Mouse (Mus musculus) stomach, embryonic 16.5 days (tissue): ENCODE measurements around the gene Dusp16. TPM values are rescaled to one million over a fixed set of nuclear protein-coding genes. Genes with fewer than 3 reads are reported as not detected.

Experiments used
- ATAC-seq: fragments of 200-750 bp; cut with Nextera tagmentation; 2 replicates; pipeline ENCODE4 v1.8.0; 2017; ENCODE audit warnings: moderate number of reproducible peaks, moderate TSS enrichment; ENCODE audit not compliant: insufficient read depth, low FRiP score
- H3K27ac ChIP-seq: fragments of 300-500 bp; sonication (generic); 2 replicates; pipeline ENCODE4 v1.5.1; 2014; ENCODE audit warnings: low read length
- H3K27me3 ChIP-seq: fragments of 300-500 bp; sonication (generic); 2 replicates; pipeline ENCODE4 v1.6.1; 2014; ENCODE audit warnings: low read length, control low read depth, mixed read lengths; ENCODE audit not compliant: control insufficient read depth, insufficient read depth
- H3K36me3 ChIP-seq: fragments of 300-500 bp; sonication (generic); 2 replicates; pipeline ENCODE4 v1.6.1; 2014; ENCODE audit warnings: low read length; ENCODE audit not compliant: control insufficient read depth, insufficient read depth
- H3K4me1 ChIP-seq: fragments of 300-500 bp; sonication (generic); 2 replicates; pipeline ENCODE4 v1.6.1; 2014; ENCODE audit warnings: low read length, control low read depth, mixed read lengths; ENCODE audit not compliant: control insufficient read depth, insufficient read depth
- H3K4me2 ChIP-seq: fragments of 300-500 bp; sonication (generic); 2 replicates; pipeline ENCODE4 v1.6.1; 2014; ENCODE audit warnings: low read depth, low read length, mixed read lengths
- H3K4me3 ChIP-seq: fragments of 300-500 bp; sonication (generic); replicated peaks from 2 replicates; pipeline ENCODE4 v1.5.1; 2014; ENCODE audit warnings: mild to moderate bottlenecking, low read length
- H3K9ac ChIP-seq: fragments of 300-500 bp; sonication (generic); 2 replicates; pipeline ENCODE4 v1.6.1; 2014; ENCODE audit warnings: low read length
- H3K9me3 ChIP-seq: fragments of 300-500 bp; sonication (generic); replicated peaks from 2 replicates; pipeline ENCODE4 v1.6.1; 2016; ENCODE audit warnings: low read length, control low read depth; ENCODE audit not compliant: control insufficient read depth
- WGBS: fragments of 180-500 bp; shearing (Covaris S2); extraction: QIAGEN DNeasy Blood & Tissue Kit; methylation state at CpG from one replicate; pipeline ENCODE4 v1.1.7; 2014; 5-methylcytosine and 5-hydroxymethylcytosine counted together
- polyA plus RNA-seq: library from polyadenylated mRNA; unstranded; fragments of >200 nt; fragmentation: Nextera tagmentation; extraction: Ambion mirVana; gene quantifications from 2 replicates; pipeline ENCODE4 v1.2.1, GENCODE M21; 2015

Dusp16 gene
- polyA plus RNA-seq, 1 experiment from 2014 or later = 18.5 TPM

DNA sequence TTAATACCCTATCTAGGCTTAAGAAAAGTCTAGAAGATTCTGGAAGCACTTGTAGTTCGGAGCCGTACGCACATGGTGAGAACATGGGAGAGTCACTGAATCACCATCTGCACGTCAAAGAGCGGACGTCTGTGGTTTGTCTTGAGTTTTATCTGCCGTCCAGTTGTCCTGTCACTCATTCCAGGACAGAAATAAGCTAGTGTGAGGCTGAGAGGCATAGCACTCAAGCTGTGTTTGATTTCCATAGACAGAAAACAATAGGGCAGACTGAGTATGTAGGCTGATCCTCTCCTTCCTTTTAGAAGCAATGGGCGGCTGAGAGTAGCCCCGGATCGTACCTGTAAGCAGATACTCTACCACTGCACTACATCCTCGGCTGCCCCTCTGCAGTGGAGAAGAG lies 38.6 kb downstream of the Dusp16 start:
- ATAC-seq = no peak
- WGBS = 94% methylated on average over 11 of the region's 11 CpGs

GRCm38 (mm10) chr6:134753412-134753811 lies 39.0 kb downstream of the Dusp16 start:
- Histone ChIP-seq H3K27ac (no peak overlapping the region), H3K4me3 (no peak overlapping the region), H3K36me3 (peaks cover 19% of the 10 kb centered on the region), H3K4me2 (no peak overlapping the region), H3K27me3 (no peaks in the 10 kb centered on the region), H3K4me1 (no peaks in the 10 kb centered on the region), H3K9me3 (no peaks in the 10 kb centered on the region), H3K9ac (no peak overlapping the region)
- ATAC-seq = peak; percentile 50; the same call in 1 of the 2 replicates
- 86% methylated on average over 4 of the region's 4 CpGs for WGBS

More for the DNA sequence above, 38.6 kb downstream of the Dusp16 start:
- Histone ChIP-seq H3K4me2 (no peak overlapping the region), H3K9ac (no peak overlapping the region), H3K27ac (no peak overlapping the region), H3K4me3 (no peak overlapping the region), H3K9me3 (no peaks in the 10 kb centered on the region), H3K27me3 (no peaks in the 10 kb centered on the region), H3K36me3 (peaks cover 19% of the 10 kb centered on the region), H3K4me1 (no peaks in the 10 kb centered on the region)

DNA sequence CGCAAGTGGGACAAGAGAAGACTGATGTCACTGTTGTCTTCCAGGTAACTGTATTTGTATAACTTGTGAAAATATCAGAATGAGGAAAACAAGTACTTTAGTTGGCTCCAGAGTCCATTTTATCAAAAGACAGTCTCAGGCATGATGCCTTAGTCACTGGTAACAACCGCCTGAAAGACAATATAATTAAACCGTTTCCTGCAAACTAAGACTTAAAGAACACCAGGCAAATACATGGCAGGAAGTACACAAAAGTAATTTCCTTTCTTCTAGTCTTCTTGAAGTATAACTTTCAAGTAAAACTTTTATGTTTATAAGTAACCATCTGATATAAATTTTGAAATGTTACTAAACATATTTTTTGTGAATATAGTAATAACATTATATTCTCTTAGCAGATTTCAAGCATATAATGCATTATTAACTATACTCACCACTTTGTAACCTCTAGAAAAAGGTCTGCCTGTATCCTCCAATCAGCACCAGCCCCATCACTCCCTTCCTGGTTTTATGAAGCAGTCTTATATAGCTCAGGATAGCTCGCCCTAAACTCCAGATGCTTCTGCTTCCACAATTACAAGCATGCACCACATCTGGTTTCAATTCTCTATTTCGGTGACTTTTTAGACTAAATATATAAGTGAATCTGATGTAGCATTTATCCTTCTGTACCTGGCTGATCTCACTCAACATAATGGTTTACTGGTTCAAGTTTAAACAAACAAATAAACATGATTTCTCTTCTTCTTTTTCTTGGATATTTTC lies 40.4 kb downstream of the Dusp16 start:
- Histone ChIP-seq H3K36me3 (peaks cover 19% of the 10 kb centered on the region), H3K4me1 (no peaks in the 10 kb centered on the region), H3K27ac (no peak overlapping the region), H3K4me3 (no peak overlapping the region), H3K4me2 (no peak overlapping the region), H3K9me3 (no peaks in the 10 kb centered on the region), H3K27me3 (no peaks in the 10 kb centered on the region), H3K9ac (no peak overlapping the region)
- 78% methylated on average over 5 of the region's 5 CpGs for WGBS
- no peak for ATAC-seq

GRCm38 (mm10) chr6:134751087-134751486 lies 41.3 kb downstream of the Dusp16 start:
- H3K4me3 ChIP-seq = no peak overlapping the region
- peaks cover 18% of the 10 kb centered on the region for H3K36me3 ChIP-seq
- H3K4me1 ChIP-seq = no peaks in the 10 kb centered on the region
- no peak overlapping the region for H3K9ac ChIP-seq
- 82% methylated on average over 4 of the region's 4 CpGs for WGBS
- ATAC-seq = peak; percentile 37; the same call in 1 of the 2 replicates
- H3K27me3 ChIP-seq = no peaks in the 10 kb centered on the region
- no peak overlapping the region for H3K4me2 ChIP-seq
- no peaks in the 10 kb centered on the region for H3K9me3 ChIP-seq
- H3K27ac ChIP-seq = no peak overlapping the region

GRCm38 (mm10) chr6:134748126-134748525 lies 44.3 kb downstream of the Dusp16 start:
- no peak overlapping the region for H3K27ac ChIP-seq
- H3K9ac ChIP-seq = no peak overlapping the region
- H3K36me3 ChIP-seq = peaks cover 12% of the 10 kb centered on the region; the same call in 1 of the 2 replicates
- H3K9me3 ChIP-seq = no peaks in the 10 kb centered on the region
- 87% methylated on average over 3 of the region's 3 CpGs for WGBS
- no peaks in the 10 kb centered on the region for H3K4me1 ChIP-seq
- ATAC-seq = no peak
- H3K4me3 ChIP-seq = no peak overlapping the region
- no peaks in the 10 kb centered on the region for H3K27me3 ChIP-seq
- no peak overlapping the region for H3K4me2 ChIP-seq

GRCm38 (mm10) chr6:134745876-134746275 lies 46.5 kb downstream of the Dusp16 start:
- ATAC-seq = no peak
- Histone ChIP-seq H3K4me3 (no peak overlapping the region), H3K27ac (no peak overlapping the region), H3K36me3 (0 out of 2 replicates have a peak, but pooled peaks cover 9% of the 10 kb centered on the region), H3K9me3 (no peaks in the 10 kb centered on the region), H3K27me3 (no peaks in the 10 kb centered on the region), H3K9ac (no peak overlapping the region), H3K4me2 (no peak overlapping the region), H3K4me1 (no peaks in the 10 kb centered on the region)
- 91% methylated on average over 7 of the region's 7 CpGs for WGBS

DNA sequence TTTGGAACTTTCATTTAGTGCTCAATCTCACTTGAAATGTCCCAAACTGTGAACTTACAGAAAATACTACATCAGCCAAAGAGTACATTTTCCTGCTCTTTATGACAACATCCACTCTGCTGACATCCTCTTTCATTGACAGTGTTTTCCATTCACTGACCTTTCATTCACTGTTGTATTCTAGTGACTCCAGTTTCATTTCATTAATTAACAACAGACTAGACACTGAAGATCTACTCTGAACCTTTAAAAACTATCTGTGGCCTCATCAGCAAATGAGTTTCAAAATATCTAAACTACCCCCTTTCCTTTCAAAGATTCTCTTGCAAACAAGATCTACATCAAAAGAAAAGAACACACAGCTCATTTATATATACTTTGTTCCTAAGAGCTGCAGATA lies 48.9 kb downstream of the Dusp16 start:
- no peaks in the 10 kb centered on the region for H3K4me1 ChIP-seq
- no peak overlapping the region for H3K9ac ChIP-seq
- no peak overlapping the region for H3K4me3 ChIP-seq
- no peaks in the 10 kb centered on the region for H3K9me3 ChIP-seq
- H3K36me3 ChIP-seq = peaks cover 10% of the 10 kb centered on the region; the same call in 1 of the 2 replicates
- H3K27ac ChIP-seq = no peak overlapping the region
- no peak overlapping the region for H3K4me2 ChIP-seq
- ATAC-seq = no peak
- H3K27me3 ChIP-seq = no peaks in the 10 kb centered on the region

GRCm38 (mm10) chr6:134736853-134737252 lies 55.6 kb downstream of the Dusp16 start:
- 85% methylated on average over 3 of the region's 3 CpGs for WGBS
- Histone ChIP-seq H3K27ac (no peak overlapping the region), H3K4me3 (no peak overlapping the region), H3K9ac (no peak overlapping the region), H3K9me3 (0 out of 2 replicates have a peak, but pooled peaks cover 3% of the 10 kb centered on the region), H3K36me3 (peaks cover 14% of the 10 kb centered on the region; the same call in 1 of the 2 replicates), H3K4me2 (no peak overlapping the region), H3K27me3 (no peaks in the 10 kb centered on the region), H3K4me1 (no peaks in the 10 kb centered on the region)
- ATAC-seq = no peak

DNA sequence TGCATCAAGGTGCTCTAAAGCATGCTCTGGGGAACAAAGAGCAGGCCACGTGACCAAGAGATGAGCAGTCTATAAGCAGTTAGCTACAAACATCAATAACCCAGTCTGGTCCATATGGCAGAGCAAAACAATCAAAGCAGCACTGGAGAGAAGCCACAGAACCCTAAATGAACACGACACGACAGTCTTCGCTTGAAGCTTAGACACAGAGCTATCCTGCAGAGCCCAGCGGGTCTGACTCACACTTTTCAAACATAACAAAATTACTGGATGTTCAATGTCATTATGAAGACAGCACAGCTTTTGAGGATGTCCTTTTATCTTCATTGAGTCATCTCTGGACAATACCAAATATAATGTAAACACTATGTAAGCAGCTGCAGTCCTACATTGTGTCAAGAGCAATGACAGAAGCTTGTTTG lies 58.6 kb downstream of the Dusp16 start:
- Histone ChIP-seq H3K9ac (no peak overlapping the region), H3K27ac (peak overlapping the region; percentile 33; the same call in 1 of the 2 replicates), H3K4me3 (no peak overlapping the region), H3K36me3 (peaks cover 10% of the 10 kb centered on the region; the same call in 1 of the 2 replicates), H3K4me1 (no peaks in the 10 kb centered on the region), H3K27me3 (no peaks in the 10 kb centered on the region), H3K4me2 (no peak overlapping the region), H3K9me3 (0 out of 2 replicates have a peak, but pooled peaks cover 3% of the 10 kb centered on the region)
- WGBS = 65% methylated on average over 5 of the region's 5 CpGs
- peak; percentile 61; the same call in 1 of the 2 replicates for ATAC-seq
